Comparison of ENCODE assay signal across 24 mouse cellular contexts in genomic region chr8:95323201-95323600, GRCm38 (mm10). TPM values are rescaled to one million over a fixed set of nuclear protein-coding genes. Genes with fewer than 3 reads are reported as not detected.
"Had no signal": no experiment of that assay in that cellular context is flagged by ENCODE, and none has a peak within 500 bp of the region (broad histone marks: within the 10 kb centered on the region; RNA-seq: fewer than 3 reads in every experiment).

No protein-coding gene starts in this region.

- H3K4me2 ChIP-seq: lung, embryonic 14.5 days; midbrain, embryonic 12.5 days; neural tube, embryonic 13.5 days; neural tube, embryonic 15.5 days had no signal

- H3K9ac ChIP-seq: lung, embryonic 14.5 days; midbrain, embryonic 12.5 days; neural tube, embryonic 13.5 days; neural tube, embryonic 15.5 days had no signal

- H3K27me3 ChIP-seq: neural tube, embryonic 15.5 days had no signal

- H3K27ac ChIP-seq: midbrain, embryonic 10.5 days; midbrain, embryonic 12.5 days; neural tube, embryonic 13.5 days; neural tube, embryonic 15.5 days had no signal

- H3K9me3 ChIP-seq: midbrain, embryonic 10.5 days; midbrain, embryonic 12.5 days; neural tube, embryonic 13.5 days; neural tube, embryonic 15.5 days had no signal

- DNase-seq: lung, embryonic 14.5 days; lung, postnatal 10 days; lung, postnatal 4 days; midbrain, embryonic 14.5 days; retina, postnatal 1 day; right cerebral cortex, adult 18-20 months; right cerebral cortex, postnatal 25 days; right cerebral cortex, postnatal 4 days; spleen, adult 18-20 months; thymus, adult 18-20 months; thymus, postnatal 14 days; thymus, postnatal 36 days had no signal

- ATAC-seq: midbrain, embryonic 16.5 days had no signal

- H3K4me3 ChIP-seq: midbrain, embryonic 10.5 days; midbrain, embryonic 12.5 days; myocyte; neural tube, embryonic 13.5 days; neural tube, embryonic 15.5 days had no signal

RNA-seq across cellular contexts. Expression of gene Tepp, which starts 12.8 kb away (rescaled TPM):
- total RNA-seq: megakaryocyte, adult 5-6 weeks; megakaryocyte-erythroid progenitor cell, adult 5-6 weeks had no signal
- polyA plus RNA-seq: midbrain, embryonic 10.5 days; midbrain, embryonic 12.5 days; myocyte; neural tube, embryonic 11.5 days; small intestine, adult 2 months; stomach, embryonic 14.5 days; stomach, embryonic 16.5 days had no signal

RNA-seq across cellular contexts. Expression of gene Cngb1, which starts 16.8 kb away (rescaled TPM):
- polyA plus RNA-seq: midbrain, embryonic 10.5 days had no signal

RNA-seq across cellular contexts. Expression of gene Mmp15, which starts 28.9 kb away (rescaled TPM):
- total RNA-seq: megakaryocyte, adult 5-6 weeks had no signal
